Mouse (Mus musculus): Measurements from ENCODE around the gene Pdia3.

DNA sequence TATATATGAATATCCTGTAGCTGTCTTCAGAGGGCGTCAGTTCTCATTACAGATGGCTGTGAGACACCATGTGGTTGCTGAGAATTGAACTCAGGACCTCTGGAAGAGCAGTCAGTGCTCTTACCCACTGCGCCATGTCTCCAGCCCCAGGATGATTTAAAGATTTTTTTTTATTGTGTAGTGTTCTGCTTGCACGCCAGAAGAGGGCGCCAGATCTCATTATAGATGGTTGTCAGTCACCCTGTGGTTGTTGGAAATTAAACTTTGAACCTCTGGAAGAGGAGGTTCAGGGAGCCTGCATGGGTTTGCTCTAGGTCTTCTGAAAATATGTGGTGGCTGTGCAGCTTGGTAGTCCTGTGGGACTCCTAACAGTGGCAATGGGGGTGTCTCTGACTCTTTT is 5.4 kb upstream of the Pdia3 start:
- TF ChIP-seq CTCF (IDR thresholded peaks at IDR 0.05; ENCODE audit: control insufficient read depth, insufficient read depth, low read length): no peak
- TF ChIP-seq POLR2A (IDR thresholded peaks at IDR 0.05; ENCODE audit: borderline replicate concordance, control insufficient read depth, low read depth, low read length): no peak

Data from bone marrow, adult 2 months (tissue).